Mouse (Mus musculus): ENCODE results near the gene Pknox2. TPM values are rescaled to one million over a fixed set of nuclear protein-coding genes. Genes with fewer than 3 reads are reported as not detected.

The Pknox2 gene
- total and polyA plus RNA-seq, 2 experiments from 2014 or later = 2.0 to 7.3 TPM

DNA sequence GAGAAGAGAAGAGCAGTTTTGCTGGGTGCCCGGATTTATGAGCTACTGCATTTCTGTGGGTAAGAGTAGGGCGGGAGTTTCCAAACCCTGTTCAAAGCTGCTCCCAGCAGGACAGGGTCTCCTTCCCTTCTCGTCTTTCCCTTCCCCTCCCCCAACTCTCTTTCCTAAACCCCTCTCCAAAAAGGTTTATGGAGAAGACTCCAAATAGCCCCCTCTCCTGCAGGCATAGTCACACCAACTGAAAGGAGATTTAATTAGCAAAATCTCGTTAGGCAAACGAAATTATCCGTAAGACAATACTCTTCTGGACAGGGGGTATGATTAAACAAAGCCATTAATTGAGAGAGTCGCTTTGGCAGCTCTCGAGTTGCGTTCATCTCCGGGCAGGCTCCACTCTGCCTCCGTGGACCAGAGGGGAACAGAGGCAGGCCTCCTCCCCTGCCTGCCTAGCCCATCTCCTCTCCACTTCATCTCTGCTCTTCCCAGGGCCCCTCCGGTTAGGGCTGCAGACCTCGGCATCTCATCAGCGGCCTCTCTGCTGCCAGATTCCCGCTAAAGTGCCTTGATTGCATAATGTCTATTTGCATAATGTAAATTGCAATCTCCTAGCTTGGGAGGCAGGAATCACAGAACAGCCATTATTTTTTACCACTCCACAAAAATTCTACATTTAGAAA lies 70.7 kb downstream of the Pknox2 start:
- no peaks in the 10 kb centered on the region for H3K27me3 ChIP-seq (ENCODE audit: control insufficient read depth, insufficient read depth, low read length)
- ATAC-seq (ENCODE audit: insufficient read depth, low read depth) (no peak), DNase-seq (ENCODE audit: low spot score) (no peak)
- no peaks in the 10 kb centered on the region for H3K4me1 ChIP-seq (ENCODE audit: control insufficient read depth, insufficient read depth)
- no peaks in the 10 kb centered on the region for H3K36me3 ChIP-seq (replicated peaks; ENCODE audit: control insufficient read depth, insufficient read depth, low read length)
- H3K9ac ChIP-seq (replicated peaks; ENCODE audit: low read depth, low read length) = no peak overlapping the region
- no peaks in the 10 kb centered on the region for H3K9me3 ChIP-seq (replicated peaks; ENCODE audit: control insufficient read depth, low read length)
- WGBS = 45% methylated on average over 15 of the region's 15 CpGs
- no peak overlapping the region for H3K4me2 ChIP-seq (ENCODE audit: low read depth, low read length)
- H3K27ac ChIP-seq (ENCODE audit: low read depth) = no peak overlapping the region
- TF ChIP-seq CTCF (IDR thresholded peaks at IDR 0.05; ENCODE audit: low read depth) (no peak), EP300 (IDR thresholded peaks at IDR 0.05; ENCODE audit: low read depth) (no peak)
- H3K4me3 ChIP-seq (ENCODE audit: low read depth, low read length) = no peak overlapping the region

DNA sequence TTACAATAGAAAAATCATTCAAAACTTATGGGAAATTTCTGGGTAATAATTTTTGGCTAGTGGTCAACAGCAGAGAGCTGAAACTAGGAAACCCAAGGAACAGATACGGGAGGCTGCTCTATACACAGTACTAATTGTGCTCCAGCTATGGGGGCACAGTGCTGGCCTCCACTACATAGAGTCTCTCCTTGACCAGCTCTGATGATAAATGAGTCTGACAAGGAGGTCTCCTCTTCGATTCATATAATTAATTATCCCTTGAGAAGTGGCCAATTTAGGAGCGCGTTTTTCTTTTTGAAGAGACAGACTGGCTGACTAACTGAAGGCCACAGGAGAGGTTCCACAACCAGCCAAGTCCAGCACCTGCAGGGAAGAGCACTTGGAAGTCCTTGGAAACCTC lies 71.3 kb downstream of the Pknox2 start:
- Histone ChIP-seq H3K27ac (ENCODE audit: low read depth) (no peak overlapping the region), H3K36me3 (replicated peaks; ENCODE audit: control insufficient read depth, insufficient read depth, low read length) (no peaks in the 10 kb centered on the region), H3K27me3 (ENCODE audit: control insufficient read depth, insufficient read depth, low read length) (no peaks in the 10 kb centered on the region), H3K9me3 (replicated peaks; ENCODE audit: control insufficient read depth, low read length) (no peaks in the 10 kb centered on the region), H3K4me2 (ENCODE audit: low read depth, low read length) (no peak overlapping the region), H3K4me1 (ENCODE audit: control insufficient read depth, insufficient read depth) (no peaks in the 10 kb centered on the region), H3K4me3 (ENCODE audit: low read depth, low read length) (no peak overlapping the region), H3K9ac (replicated peaks; ENCODE audit: low read depth, low read length) (no peak overlapping the region)
- no peak for DNase-seq (ENCODE audit: low spot score)
- ATAC-seq (ENCODE audit: insufficient read depth, low read depth) = no peak
- WGBS = 76% methylated on average over 4 of the region's 4 CpGs
- TF ChIP-seq EP300 (IDR thresholded peaks at IDR 0.05; ENCODE audit: low read depth) (no peak), CTCF (IDR thresholded peaks at IDR 0.05; ENCODE audit: low read depth) (no peak)

DNA sequence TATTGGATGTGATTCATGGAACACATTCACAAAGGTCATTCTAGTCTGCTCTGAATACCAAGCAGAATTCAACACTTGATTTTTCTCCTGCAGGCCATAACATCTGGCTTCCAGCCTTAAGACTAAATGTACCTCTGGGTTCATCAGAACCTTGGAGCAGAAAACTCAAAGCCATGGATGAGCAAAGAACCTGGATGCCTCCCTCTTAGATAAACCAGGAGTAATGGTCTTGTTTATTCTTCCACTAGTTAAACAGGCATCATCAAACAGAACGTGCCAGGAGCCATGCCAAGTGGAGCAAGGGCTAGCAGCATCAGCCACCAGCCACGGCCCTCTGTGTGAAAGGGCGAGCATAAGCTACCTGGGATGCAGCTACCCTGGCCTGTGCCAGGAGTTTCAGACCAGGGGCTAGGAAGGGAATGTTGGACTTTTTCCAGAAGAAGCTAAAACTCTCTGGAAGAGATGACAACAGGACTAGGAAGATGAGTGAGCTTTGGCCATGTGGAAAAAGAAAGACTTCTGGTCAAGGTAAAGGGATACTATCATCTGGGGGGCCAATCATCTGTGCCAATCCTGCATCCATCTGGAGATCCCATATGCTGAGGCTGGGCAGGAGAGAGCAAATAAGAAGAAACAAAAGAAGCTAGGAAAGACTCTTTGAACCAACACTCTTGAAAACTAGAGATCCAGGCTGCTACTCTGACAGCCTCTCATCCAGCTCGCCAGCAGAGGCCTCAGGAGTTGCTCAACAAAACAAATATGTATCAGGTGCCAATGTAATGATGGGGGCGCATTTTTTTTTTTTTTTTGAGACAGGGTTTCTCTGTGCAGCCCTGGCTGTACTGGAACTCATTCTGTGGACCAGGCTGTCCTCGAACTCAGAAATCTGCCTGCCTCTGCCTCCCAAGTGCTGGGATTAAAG lies 77.6 kb downstream of the Pknox2 start:
- WGBS = 88% methylated on average over 6 of the region's 6 CpGs
- Histone ChIP-seq H3K4me1 (ENCODE audit: control insufficient read depth, insufficient read depth) (no peaks in the 10 kb centered on the region), H3K27ac (ENCODE audit: low read depth) (no peak overlapping the region), H3K9ac (replicated peaks; ENCODE audit: low read depth, low read length) (no peak overlapping the region), H3K9me3 (replicated peaks; ENCODE audit: control insufficient read depth, low read length) (no peaks in the 10 kb centered on the region), H3K36me3 (replicated peaks; ENCODE audit: control insufficient read depth, insufficient read depth, low read length) (no peaks in the 10 kb centered on the region), H3K4me3 (ENCODE audit: low read depth, low read length) (no peak overlapping the region), H3K4me2 (ENCODE audit: low read depth, low read length) (no peak overlapping the region), H3K27me3 (ENCODE audit: control insufficient read depth, insufficient read depth, low read length) (no peaks in the 10 kb centered on the region)
- DNase-seq (ENCODE audit: low spot score) = no peak
- no peak for ATAC-seq (ENCODE audit: insufficient read depth, low read depth)
- TF ChIP-seq EP300 (IDR thresholded peaks at IDR 0.05; ENCODE audit: low read depth) (no peak), CTCF (IDR thresholded peaks at IDR 0.05; ENCODE audit: low read depth) (no peak)

DNA sequence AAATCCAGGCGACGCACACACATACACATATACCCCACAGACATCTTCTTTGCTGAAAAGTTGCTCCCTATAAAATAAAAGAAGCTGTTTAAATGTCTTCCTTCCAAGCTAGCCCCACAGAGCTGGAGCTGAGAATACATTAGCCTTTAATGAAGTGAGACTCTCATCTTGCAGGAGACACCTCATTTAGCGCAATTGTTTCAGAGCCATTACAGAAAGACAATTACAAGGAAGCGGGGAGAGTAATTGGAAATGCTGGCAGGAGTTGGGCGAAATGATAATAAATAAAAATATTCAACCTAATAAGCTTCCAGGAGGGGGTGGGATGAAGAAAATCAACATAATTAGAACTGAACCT lies 79.8 kb downstream of the Pknox2 start:
- Histone ChIP-seq H3K9ac (replicated peaks; ENCODE audit: low read depth, low read length) (no peak overlapping the region), H3K4me1 (ENCODE audit: control insufficient read depth, insufficient read depth) (no peaks in the 10 kb centered on the region), H3K27ac (ENCODE audit: low read depth) (no peak overlapping the region), H3K9me3 (replicated peaks; ENCODE audit: control insufficient read depth, low read length) (no peaks in the 10 kb centered on the region), H3K36me3 (replicated peaks; ENCODE audit: control insufficient read depth, insufficient read depth, low read length) (no peaks in the 10 kb centered on the region), H3K27me3 (ENCODE audit: control insufficient read depth, insufficient read depth, low read length) (no peaks in the 10 kb centered on the region), H3K4me2 (ENCODE audit: low read depth, low read length) (no peak overlapping the region), H3K4me3 (ENCODE audit: low read depth, low read length) (no peak overlapping the region)
- ATAC-seq (ENCODE audit: insufficient read depth, low read depth) (no peak), DNase-seq (ENCODE audit: low spot score) (no peak)
- WGBS = 86% methylated on average over 5 of the region's 5 CpGs
- TF ChIP-seq EP300 (IDR thresholded peaks at IDR 0.05; ENCODE audit: low read depth) (no peak), CTCF (IDR thresholded peaks at IDR 0.05; ENCODE audit: low read depth) (no peak)

DNA sequence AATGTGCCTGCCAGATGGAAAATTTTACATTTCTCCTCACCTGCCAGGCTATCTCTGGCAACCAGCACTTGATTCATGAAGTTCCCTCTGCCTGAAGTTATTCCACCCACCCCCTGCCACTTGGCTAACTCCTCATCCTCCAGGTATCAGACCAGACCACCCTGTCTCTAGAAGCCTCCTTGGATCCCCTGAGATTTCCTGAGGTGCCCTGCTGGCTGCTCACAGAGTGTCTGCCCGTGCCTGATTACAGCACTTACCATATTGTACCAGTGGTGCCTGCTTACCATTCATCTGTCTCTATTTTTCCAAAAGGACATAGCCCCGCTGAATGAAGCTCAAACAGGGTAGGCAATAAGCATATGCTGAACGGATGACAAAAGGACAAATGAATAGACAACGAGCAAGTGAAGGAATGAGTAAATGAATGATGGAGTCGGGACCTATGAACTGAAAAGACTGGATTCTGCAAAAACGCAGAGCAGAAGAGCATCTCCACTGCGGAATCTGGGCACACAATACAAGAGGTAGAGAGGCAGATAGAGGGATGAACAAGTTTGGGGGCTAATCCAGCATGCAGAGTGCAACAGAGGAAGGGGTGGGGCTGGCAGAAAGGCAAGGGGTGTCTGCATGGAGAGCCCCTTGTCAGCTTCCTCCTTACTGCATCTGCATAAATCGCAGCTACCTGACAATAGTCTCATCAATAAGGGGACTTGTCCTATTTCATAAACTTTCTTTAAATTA lies 80.3 kb downstream of the Pknox2 start:
- H3K9me3 ChIP-seq (replicated peaks; ENCODE audit: control insufficient read depth, low read length) = no peaks in the 10 kb centered on the region
- no peak overlapping the region for H3K4me3 ChIP-seq (ENCODE audit: low read depth, low read length)
- ATAC-seq (ENCODE audit: insufficient read depth, low read depth) = no peak
- no peaks in the 10 kb centered on the region for H3K27me3 ChIP-seq (ENCODE audit: control insufficient read depth, insufficient read depth, low read length)
- H3K4me1 ChIP-seq (ENCODE audit: control insufficient read depth, insufficient read depth) = no peaks in the 10 kb centered on the region
- TF ChIP-seq CTCF (IDR thresholded peaks at IDR 0.05; ENCODE audit: low read depth) (no peak), EP300 (IDR thresholded peaks at IDR 0.05; ENCODE audit: low read depth) (no peak)
- H3K9ac ChIP-seq (replicated peaks; ENCODE audit: low read depth, low read length) = no peak overlapping the region
- no peaks in the 10 kb centered on the region for H3K36me3 ChIP-seq (replicated peaks; ENCODE audit: control insufficient read depth, insufficient read depth, low read length)
- DNase-seq (ENCODE audit: low spot score) = no peak
- H3K27ac ChIP-seq (ENCODE audit: low read depth) = no peak overlapping the region
- 83% methylated on average over 8 of the region's 8 CpGs for WGBS
- no peak overlapping the region for H3K4me2 ChIP-seq (ENCODE audit: low read depth, low read length)
